Mouse (Mus musculus): ENCODE measurements around the gene Usp37. TPM values are rescaled to one million over a fixed set of nuclear protein-coding genes. Genes with fewer than 3 reads are reported as not detected.

The Usp37 gene
- total RNA-seq, 2 experiments from 2014 or later = 19.7 to 20.5 TPM

Small RNA genes lying within 50 kb of the gene (microRNA-seq; reads per million reads assigned to microRNA genes)
- gene Gm25035 (not detected), gene Mir26b (14,241 reads per million, percentile 95 among the genes with 10 or more reads in this experiment)

Other genes starting within 250 kb of the Usp37 start
- gene Tmbim1, start 238.7 kb downstream of the Usp37 start, total RNA-seq (2021) = 10 to 100 TPM; 63.2 to 68.6 TPM
- gene Catip, start 182.2 kb downstream of the Usp37 start, total RNA-seq (2021) = under 1 TPM; 0.23 to 0.25 TPM
- 1 to 10 TPM; 4.5 to 4.6 TPM for gene Slc11a1, start 169.1 kb downstream of the Usp37 start, total RNA-seq (2021)
- gene Ctdsp1, start 152.8 kb downstream of the Usp37 start, total RNA-seq (2021) = 100 to 1,000 TPM; 109 to 135 TPM
- gene Vil1, start 134.9 kb downstream of the Usp37 start, total RNA-seq (2021) = under 1 TPM; 0.13 to 0.66 TPM
- 10 to 100 TPM; 30.0 to 30.2 TPM for gene Cnot9, start 38.2 kb downstream of the Usp37 start, total RNA-seq (2021)
- gene Plcd4, start 1.4 kb downstream of the Usp37 start, total RNA-seq (2021) = 10 to 100 TPM; 40.6 to 44.9 TPM
- gene Zfp142, start 44.0 kb upstream of the Usp37 start, total RNA-seq (2021) = 10 to 100 TPM; 12.5 to 14.3 TPM
- gene Bcs1l, start 44.0 kb upstream of the Usp37 start, total RNA-seq (2021) = 10 to 100 TPM; 14.2 to 14.6 TPM
- gene Rnf25, start 57.1 kb upstream of the Usp37 start, total RNA-seq (2021) = 10 to 100 TPM; 24.5 to 33.1 TPM
- 1 to 10 TPM; 2.8 to 3.0 TPM for gene Stk36, start 57.2 kb upstream of the Usp37 start, total RNA-seq (2021)
- 10 to 100 TPM; 19.5 to 20.5 TPM for gene Ttll4, start 117.5 kb upstream of the Usp37 start, total RNA-seq (2021)
- gene Cyp27a1, start 169.3 kb upstream of the Usp37 start, total RNA-seq (2021) = 1 to 10 TPM; 6.5 to 6.7 TPM
- 10 to 100 TPM; 26.1 to 29.4 TPM for gene Prkag3, start 204.9 kb upstream of the Usp37 start, total RNA-seq (2021)
- gene Wnt6, start 227.6 kb upstream of the Usp37 start, total RNA-seq (2021) = 1 to 10 TPM; 1.1 to 1.8 TPM
- gene Wnt10a, start 247.2 kb upstream of the Usp37 start, total RNA-seq (2021) = under 1 TPM; 0.13 to 0.27 TPM